Mouse (Mus musculus) hindbrain, embryonic 13.5 days (tissue): Measurements from ENCODE around the gene Vps37c. TPM values are rescaled to one million over a fixed set of nuclear protein-coding genes. Genes with fewer than 3 reads are reported as not detected.

ENCODE experiments used
- polyA plus RNA-seq: library from polyadenylated mRNA; unstranded; fragments of >200 nt; fragmentation: Nextera tagmentation; extraction: Ambion mirVana; gene quantifications from 2 replicates; pipeline ENCODE4 v1.2.1, GENCODE M21; 2015

Gene Vps37c
- polyA plus RNA-seq, 1 experiment from 2014 or later = 33.8 TPM

Other genes with a start within 250 kb of the Vps37c start
- 0.53 and 1.1 TPM in 2 replicates for gene Lrrc10b, start 231.3 kb upstream of the Vps37c start, polyA plus RNA-seq
- gene Ppp1r32, start 205.8 kb upstream of the Vps37c start, polyA plus RNA-seq = 1.1 and 3.0 TPM in 2 replicates
- 49.0 and 52.8 TPM in 2 replicates for gene Cpsf7, start 163.5 kb upstream of the Vps37c start, polyA plus RNA-seq
- 67.6 and 69.1 TPM in 2 replicates for gene Sdhaf2, start 162.6 kb upstream of the Vps37c start, polyA plus RNA-seq
- 50.5 and 55.3 TPM in 2 replicates for gene Tmem216, start 132.5 kb upstream of the Vps37c start, polyA plus RNA-seq
- gene Cyb561a3, start 111.6 kb upstream of the Vps37c start, polyA plus RNA-seq = 16.2 and 17.2 TPM in 2 replicates
- 42.3 and 43.2 TPM in 2 replicates for gene Tmem138, start 111.4 kb upstream of the Vps37c start, polyA plus RNA-seq
- 242 and 263 TPM in 2 replicates for gene Ddb1, start 83.4 kb upstream of the Vps37c start, polyA plus RNA-seq
- 24.8 and 25.4 TPM in 2 replicates for gene Tkfc, start 83.1 kb upstream of the Vps37c start, polyA plus RNA-seq
- gene Vwce, start 54.5 kb upstream of the Vps37c start, polyA plus RNA-seq = 0.53 and 0.82 TPM in 2 replicates
- gene Pga5, start 10.7 kb upstream of the Vps37c start, polyA plus RNA-seq = not detected in 2 replicates
- 0.21 and 0.35 TPM in 2 replicates for gene Cd5, start 50.3 kb downstream of the Vps37c start, polyA plus RNA-seq
- gene Cd6, start 141.3 kb downstream of the Vps37c start, polyA plus RNA-seq = not detected in 2 replicates
- 0.25 and 0.36 TPM in 2 replicates for gene Slc15a3, start 151.0 kb downstream of the Vps37c start, polyA plus RNA-seq
- 174 and 180 TPM in 2 replicates for gene Tmem132a, start 181.2 kb downstream of the Vps37c start, polyA plus RNA-seq
- 34.2 and 34.3 TPM in 2 replicates for gene Tmem109, start 193.3 kb downstream of the Vps37c start, polyA plus RNA-seq
- gene Prpf19, start 206.5 kb downstream of the Vps37c start, polyA plus RNA-seq = 40.2 and 42.9 TPM in 2 replicates
- gene Zp1, start 231.9 kb downstream of the Vps37c start, polyA plus RNA-seq = not detected in 2 replicates
- 0.19 and 0.22 TPM in 2 replicates for gene Ptgdr2, start 248.4 kb downstream of the Vps37c start, polyA plus RNA-seq